Mouse (Mus musculus): Measurements from ENCODE around the gene Efl1.
"Not testable (repeated sequence)": the region's sequence is repeated elsewhere in the genome, so short reads cannot be mapped to it uniquely, and the experiment has no call there.

Gene Efl1

GRCm38 (mm10) chr7:82719740-82720139 is 71.3 kb downstream of the Efl1 start:
- DNase-seq (ENCODE audit: low spot score) = no peak

- no peak for DNase-seq (ENCODE audit: low spot score)
Measured at GRCm38 (mm10) chr7:82720501-82720900, 72.1 kb downstream of the Efl1 start.

- no peak for DNase-seq (ENCODE audit: low spot score)
Measured at GRCm38 (mm10) chr7:82720906-82721305, 72.5 kb downstream of the Efl1 start.

GRCm38 (mm10) chr7:82722486-82723123 is 74.2 kb downstream of the Efl1 start:
- DNase-seq (ENCODE audit: low spot score) = no peak

GRCm38 (mm10) chr7:82723151-82723871 is 74.9 kb downstream of the Efl1 start:
- no peak for DNase-seq (ENCODE audit: low spot score)

GRCm38 (mm10) chr7:82724491-82724890 is 76.1 kb downstream of the Efl1 start:
- no peak for DNase-seq (ENCODE audit: low spot score)

- DNase-seq (ENCODE audit: low spot score) = no peak
Measured at GRCm38 (mm10) chr7:82725006-82725636, 76.7 kb downstream of the Efl1 start.

- no peak for DNase-seq (ENCODE audit: low spot score)
Measured at GRCm38 (mm10) chr7:82725741-82726450, 77.5 kb downstream of the Efl1 start.

GRCm38 (mm10) chr7:82727066-82727465 is 78.7 kb downstream of the Efl1 start:
- DNase-seq (ENCODE audit: low spot score) = no peak

- not testable (repeated sequence) for DNase-seq (ENCODE audit: low spot score)
Measured at GRCm38 (mm10) chr7:82729009-82729408, 80.6 kb downstream of the Efl1 start.

- no peak for DNase-seq (ENCODE audit: low spot score)
Measured at GRCm38 (mm10) chr7:82733118-82733517, 84.7 kb downstream of the Efl1 start.

- DNase-seq (ENCODE audit: low spot score) = no peak
Measured at GRCm38 (mm10) chr7:82733995-82734394, 85.6 kb downstream of the Efl1 start.

GRCm38 (mm10) chr7:82734748-82735600 is 86.6 kb downstream of the Efl1 start:
- DNase-seq (ENCODE audit: low spot score) = no peak

GRCm38 (mm10) chr7:82743116-82743765 is 94.8 kb downstream of the Efl1 start:
- DNase-seq (ENCODE audit: low spot score) = peak; percentile 61

GRCm38 (mm10) chr7:82744167-82744715 is 95.8 kb downstream of the Efl1 start:
- DNase-seq (ENCODE audit: low spot score) = peak; percentile 25

GRCm38 (mm10) chr7:82748812-82749211 is 100.4 kb downstream of the Efl1 start:
- no peak for DNase-seq (ENCODE audit: low spot score)

GRCm38 (mm10) chr7:82749239-82749638 is 100.8 kb downstream of the Efl1 start:
- DNase-seq (ENCODE audit: low spot score) = no peak

- DNase-seq (ENCODE audit: low spot score) = no peak
Measured at GRCm38 (mm10) chr7:82752171-82753085, 104.0 kb downstream of the Efl1 start.

- DNase-seq (ENCODE audit: low spot score) = no peak
Measured at GRCm38 (mm10) chr7:82755602-82756155, 107.3 kb downstream of the Efl1 start.
